Comparison of ENCODE assay signal across 13 mouse cellular contexts in genomic region chr5:75814393-75814984, GRCm38 (mm10).
A peak's percentile ranks its signal among the peaks of the same experiment; 100 is the strongest.
DNase-seq lines count a peak whose midpoint lies in the region; TF ChIP-seq lines count a peak whose summit lies in the region.
"Had no signal": no experiment of that assay in that cellular context is flagged by ENCODE, and none has a peak within 500 bp of the region (broad histone marks: within the 10 kb centered on the region; RNA-seq: fewer than 3 reads in every experiment).

No protein-coding gene starts in this region.

- no peak for TF ChIP-seq CTCF in gastrocnemius, adult 2 months (IDR thresholded peaks at IDR 0.05)

- DNase-seq in gastrocnemius, adult 2 months: no peak
- DNase-seq in gastrocnemius, adult 18-20 months (ENCODE audit: low spot score): no peak
- DNase-seq in R1 (ENCODE audit: low read depth, low spot score): peak; percentile 44
- DNase-seq in kidney, adult 8-10 months: peak; percentile 24 to 25
- DNase-seq in ovary, adult 18-20 months (ENCODE audit: low spot score): no peak
- DNase-seq in frontal cortex, adult 2 months (ENCODE audit: extremely low spot score in 1 of 2, low spot score in 1 of 2): no peak
- DNase-seq: cerebellum, adult 9-11 months; gastrocnemius, postnatal 36 days; right cerebral cortex, postnatal 25 days had no signal

- intact Hi-C loops in gastrocnemius, adult 2 months (cut with DNase I): no loop called here

- H3K4me3 ChIP-seq in gastrocnemius, adult 2 months: no peak overlapping the region
- no peak overlapping the region for H3K4me3 ChIP-seq in brown adipose tissue, adult 24 weeks (ENCODE audit: insufficient read depth, low read depth, low read length)
- H3K4me3 ChIP-seq: hindbrain, embryonic 13.5 days had no signal

- peaks cover 7% of the 10 kb centered on the region for H3K4me1 ChIP-seq in brown adipose tissue, adult 24 weeks (ENCODE audit: control insufficient read depth, insufficient read depth, insufficient read length, low read length)
- H3K4me1 ChIP-seq: hindbrain, embryonic 13.5 days had no signal

- H3K27ac ChIP-seq in gastrocnemius, adult 2 months: peak overlapping the region; percentile 28; the same call in 1 of the 2 replicates
- H3K27ac ChIP-seq in brown adipose tissue, adult 24 weeks (replicated peaks; ENCODE audit: low read depth, low read length): peak overlapping the region; percentile 78
- H3K27ac ChIP-seq: hindbrain, embryonic 13.5 days; liver, embryonic 14.5 days; macrophage had no signal

Comparison
In these comparisons a context has a peak if more than half of its experiments do, and no peak if none do; other contexts are left out.
1. DNase-seq: peak in R1 (single experiment) and kidney, adult 8-10 months (2 of 2); none in gastrocnemius, adult 2 months (single experiment), gastrocnemius, adult 18-20 months (single experiment), ovary, adult 18-20 months (single experiment) and frontal cortex, adult 2 months (0 of 2).